Mouse (Mus musculus): ENCODE data around the gene Polr3h. TPM values are rescaled to one million over a fixed set of nuclear protein-coding genes. Genes with fewer than 3 reads are reported as not detected.

The Polr3h gene
- polyA plus RNA-seq, 1 experiment from 2014 or later: 80.8 TPM

DNA sequence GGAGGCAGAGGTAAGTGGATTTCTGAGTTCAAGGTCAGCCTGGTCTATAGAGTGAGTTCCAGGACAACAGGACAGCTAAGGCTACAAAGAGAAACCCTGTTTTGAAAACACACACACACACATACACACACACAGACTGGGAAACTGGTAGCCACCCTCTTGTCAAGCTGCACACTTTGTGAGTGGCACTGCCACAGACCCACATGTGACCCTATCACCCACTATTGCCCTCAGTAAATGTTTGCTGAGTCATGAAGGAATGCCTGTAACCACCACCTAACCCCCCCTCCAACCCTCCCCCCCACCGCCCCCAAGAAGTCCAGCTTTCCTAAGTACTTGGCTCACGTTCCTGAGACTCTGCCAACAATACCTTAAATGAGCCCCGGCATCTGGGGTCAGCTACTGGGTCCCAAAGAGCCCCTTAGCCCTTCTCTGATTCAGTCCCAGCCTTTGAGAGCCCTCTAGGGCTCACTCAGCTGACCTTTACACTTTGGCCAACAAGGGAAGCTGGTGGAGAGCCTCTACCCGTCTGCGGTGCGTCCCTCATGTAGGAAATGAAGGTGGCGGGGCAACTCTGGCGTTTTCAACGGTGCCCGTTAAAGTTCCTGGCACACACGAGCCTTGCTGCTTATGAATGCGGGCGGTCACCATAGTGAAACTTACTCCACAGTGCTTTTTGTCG is 87.3 kb downstream of the Polr3h start:
- Histone ChIP-seq H3K4me1 (peaks cover 27% of the 10 kb centered on the region), H3K27ac (replicated peaks) (no peak overlapping the region), H3K36me3 (no peaks in the 10 kb centered on the region), H3K4me3 (no peak overlapping the region), H3K27me3 (ENCODE audit: low read depth, poor library complexity, severe bottlenecking) (peaks cover 43% of the 10 kb centered on the region), H3K9me3 (replicated peaks) (no peaks in the 10 kb centered on the region)
- no peak for DNase-seq (ENCODE audit: low spot score)
- WGBS: 78% methylated on average over 14 of the region's 14 CpGs

Other genes starting within 250 kb of the Polr3h start
- 2.4 and 2.5 TPM in 2 replicates for gene Chadl, start 229.0 kb downstream of the Polr3h start, polyA plus RNA-seq (2016; fragmentation: Nextera tagmentation; extraction: Ambion mirVana)
- gene Zc3h7b, start 181.2 kb downstream of the Polr3h start, polyA plus RNA-seq (2016; fragmentation: Nextera tagmentation; extraction: Ambion mirVana): 36.3 and 41.4 TPM in 2 replicates
- 187 and 192 TPM in 2 replicates for gene Rangap1, start 180.7 kb downstream of the Polr3h start, polyA plus RNA-seq (2016; fragmentation: Nextera tagmentation; extraction: Ambion mirVana)
- gene Tef, start 123.8 kb downstream of the Polr3h start, polyA plus RNA-seq (2016; fragmentation: Nextera tagmentation; extraction: Ambion mirVana): 15.7 and 19.0 TPM in 2 replicates
- gene Tob2, start 67.4 kb downstream of the Polr3h start, polyA plus RNA-seq (2016; fragmentation: Nextera tagmentation; extraction: Ambion mirVana): 17.7 and 19.6 TPM in 2 replicates
- 224 and 252 TPM in 2 replicates for gene Phf5a, start 54.3 kb downstream of the Polr3h start, polyA plus RNA-seq (2016; fragmentation: Nextera tagmentation; extraction: Ambion mirVana)
- 152 and 163 TPM in 2 replicates for gene Aco2, start 53.9 kb downstream of the Polr3h start, polyA plus RNA-seq (2016; fragmentation: Nextera tagmentation; extraction: Ambion mirVana)
- 13.8 and 20.6 TPM in 2 replicates for gene Csdc2, start 10.5 kb upstream of the Polr3h start, polyA plus RNA-seq (2016; fragmentation: Nextera tagmentation; extraction: Ambion mirVana)
- gene Pmm1, start 34.7 kb upstream of the Polr3h start, polyA plus RNA-seq (2016; fragmentation: Nextera tagmentation; extraction: Ambion mirVana): 31.9 and 34.9 TPM in 2 replicates
- not detected in 2 replicates for gene 1700029P11Rik, start 54.3 kb upstream of the Polr3h start, polyA plus RNA-seq (2016; fragmentation: Nextera tagmentation; extraction: Ambion mirVana)
- gene Xrcc6, start 61.6 kb upstream of the Polr3h start, polyA plus RNA-seq (2016; fragmentation: Nextera tagmentation; extraction: Ambion mirVana): 68.6 and 75.1 TPM in 2 replicates
- gene Desi1, start 107.6 kb upstream of the Polr3h start, polyA plus RNA-seq (2016; fragmentation: Nextera tagmentation; extraction: Ambion mirVana): 34.3 and 37.7 TPM in 2 replicates
- 323 and 376 TPM in 2 replicates for gene Snu13, start 121.4 kb upstream of the Polr3h start, polyA plus RNA-seq (2016; fragmentation: Nextera tagmentation; extraction: Ambion mirVana)
- gene 4930407I10Rik, start 132.9 kb upstream of the Polr3h start, polyA plus RNA-seq (2016; fragmentation: Nextera tagmentation; extraction: Ambion mirVana): not detected in 2 replicates
- gene Mei1, start 143.8 kb upstream of the Polr3h start, polyA plus RNA-seq (2016; fragmentation: Nextera tagmentation; extraction: Ambion mirVana): 0.10 TPM in 1 of 2 replicates, not detected in the other
- 23.0 and 25.6 TPM in 2 replicates for gene Ccdc134, start 201.7 kb upstream of the Polr3h start, polyA plus RNA-seq (2016; fragmentation: Nextera tagmentation; extraction: Ambion mirVana)
- gene Srebf2, start 220.9 kb upstream of the Polr3h start, polyA plus RNA-seq (2016; fragmentation: Nextera tagmentation; extraction: Ambion mirVana): 214 and 239 TPM in 2 replicates

All from midbrain, embryonic 10.5 days (tissue).